Mouse (Mus musculus) urinary bladder, postnatal 36 days (tissue): ENCODE data around the gene Trim72.
A peak's percentile ranks its signal among the peaks of the same experiment; 100 is the strongest.

Source experiments
- DNase-seq, 2 experiments: peaks; one replicate each; pipeline ENCODE4 v3.0.0; 2022; ENCODE audit warnings: low spot score in 2 of 2, mixed read lengths in 1 of 2

Gene Trim72

DNA sequence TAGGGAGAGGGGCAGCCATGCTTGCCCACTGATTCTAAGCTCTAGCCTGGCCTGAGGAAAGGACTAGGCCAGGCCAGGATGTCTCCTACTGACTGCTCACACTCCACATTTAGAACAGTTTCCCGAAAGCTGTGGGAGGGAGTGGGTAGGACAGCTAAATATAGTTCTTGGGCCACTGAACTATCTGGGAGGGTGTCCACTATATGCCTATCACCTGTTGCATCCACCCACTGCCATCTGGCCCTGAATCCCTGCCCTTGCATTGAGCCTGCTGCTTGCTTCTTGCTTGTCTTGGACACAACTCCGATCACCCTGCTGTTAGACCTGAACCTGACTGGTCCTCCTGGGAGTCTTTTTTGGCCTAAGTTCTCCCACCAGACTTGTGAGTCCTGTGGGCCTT is at the start of gene Trim72:
Gene Trim72 (plus strand): TSS at position 262 of the 400 bp plus-strand sequence.
- no peak for DNase-seq

DNA sequence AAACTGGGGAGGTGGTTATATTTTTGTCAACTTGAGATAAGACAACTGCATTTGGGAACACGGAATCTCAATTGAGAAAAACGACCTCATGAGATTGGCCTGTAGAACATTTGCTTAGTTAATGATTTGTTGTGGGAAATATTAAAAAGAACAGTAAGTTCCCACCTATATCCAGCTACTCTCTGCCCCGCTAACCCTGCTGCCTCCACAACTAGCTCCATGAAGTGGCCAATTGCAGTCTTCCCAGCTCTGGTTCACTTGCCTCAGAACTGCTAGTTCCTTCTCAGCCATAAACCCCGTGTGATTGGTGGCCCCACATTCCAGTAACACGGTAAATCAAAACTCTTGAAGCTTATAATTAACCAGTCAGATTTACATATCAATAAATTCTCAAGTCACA is 44.4 kb upstream of the Trim72 start:
- no peak for DNase-seq

- no peak for DNase-seq
These were observed 37.3 kb upstream of the Trim72 start for GRCm38 (mm10) chr7:127966371-127966918.

- DNase-seq, result peak; percentile 94
These were observed 36.5 kb upstream of the Trim72 start, which contains the start of gene Fus for GRCm38 (mm10) chr7:127967004-127967921. Gene Fus, plus strand, starts transcription at chr7:127967457.

- peak; percentile 62 to 74 for DNase-seq
These were observed 35.6 kb upstream of the Trim72 start for GRCm38 (mm10) chr7:127967922-127968828.

- no peak for DNase-seq
These were observed 29.3 kb upstream of the Trim72 start for GRCm38 (mm10) chr7:127974413-127974930.

- no peak for DNase-seq
These were observed 24.9 kb upstream of the Trim72 start for GRCm38 (mm10) chr7:127978856-127979255.

DNA sequence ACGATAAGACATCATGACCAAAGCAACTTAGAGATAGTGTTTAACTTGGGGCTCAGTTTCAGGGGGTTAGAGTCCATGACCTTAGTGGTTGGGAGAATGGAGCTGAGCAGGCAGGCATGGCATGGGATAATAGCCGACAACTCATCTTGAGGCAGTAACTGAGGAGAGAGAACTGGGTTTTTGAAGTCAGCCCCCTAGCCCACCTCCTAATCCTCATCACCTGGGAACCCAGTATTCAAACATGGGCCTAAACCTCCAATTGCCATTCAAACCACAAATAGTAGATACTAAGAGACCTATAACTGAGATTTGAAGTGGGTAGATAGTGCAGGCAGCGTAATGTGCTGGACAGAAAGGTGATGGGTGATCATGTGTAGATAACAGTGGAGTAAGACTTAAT is 23.1 kb upstream of the Trim72 start:
- DNase-seq, result no peak

DNA sequence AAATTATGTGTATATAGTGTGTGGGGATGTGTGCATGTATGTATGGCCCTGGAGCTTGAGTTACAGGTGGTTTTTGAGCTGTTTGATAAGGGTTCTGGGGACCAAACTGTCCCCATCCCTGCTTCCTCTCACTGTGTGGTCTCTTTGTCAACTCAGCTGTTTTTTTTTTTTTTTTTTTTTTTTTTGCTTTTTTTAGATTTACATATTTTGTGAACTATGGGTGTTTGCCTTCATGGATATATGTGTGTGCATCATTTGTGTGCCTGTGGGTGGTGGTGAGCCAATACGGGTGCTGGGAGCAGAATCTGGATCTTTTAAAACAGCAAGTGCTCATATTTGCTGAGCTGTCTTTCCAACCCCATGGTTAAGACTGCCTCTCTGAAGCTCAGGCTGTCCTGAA is 14.8 kb upstream of the Trim72 start:
- DNase-seq, result no peak

GRCm38 (mm10) chr7:127991643-127992487 is 11.9 kb upstream of the Trim72 start:
- peak; percentile 60 to 70 for DNase-seq

- no peak for DNase-seq
These were observed 11.0 kb upstream of the Trim72 start for GRCm38 (mm10) chr7:127992488-127993340.

DNA sequence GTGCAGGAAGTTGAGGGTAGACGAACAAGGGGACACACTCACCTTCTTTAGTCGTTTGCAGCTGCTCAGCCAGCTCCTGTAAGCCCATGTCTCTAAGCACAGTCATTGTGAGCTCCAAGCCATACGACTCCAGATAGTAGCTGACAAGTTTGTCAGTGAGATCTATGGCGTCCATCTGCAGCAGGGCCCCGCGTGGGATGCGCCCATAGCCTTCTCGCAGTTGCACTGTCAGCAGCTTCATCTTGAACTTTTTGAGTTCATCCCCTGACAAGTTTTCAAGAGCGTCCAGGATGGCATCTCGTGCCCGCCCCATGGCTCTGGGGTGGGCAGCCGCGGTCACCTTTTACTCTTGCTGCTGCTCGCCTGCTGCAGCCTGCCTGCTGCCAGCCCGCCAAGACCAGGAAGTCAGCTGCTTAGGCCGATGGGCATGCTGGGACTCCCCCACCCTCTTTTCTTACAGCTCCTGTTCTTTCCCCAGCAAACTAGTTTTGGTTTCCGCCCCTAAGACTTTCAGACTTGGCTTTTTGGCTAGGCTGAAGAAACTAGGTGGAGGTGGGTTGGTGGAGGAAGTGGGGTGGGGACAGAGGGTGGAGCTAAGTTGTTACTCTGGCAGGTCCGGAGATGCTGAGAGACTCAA is 10.3 kb upstream of the Trim72 start, which contains the start of gene Pycard:
Gene Pycard (minus strand): TSS at position 527 of the 637 bp plus-strand sequence.
- DNase-seq, result peak; percentile 56 to 63

DNA sequence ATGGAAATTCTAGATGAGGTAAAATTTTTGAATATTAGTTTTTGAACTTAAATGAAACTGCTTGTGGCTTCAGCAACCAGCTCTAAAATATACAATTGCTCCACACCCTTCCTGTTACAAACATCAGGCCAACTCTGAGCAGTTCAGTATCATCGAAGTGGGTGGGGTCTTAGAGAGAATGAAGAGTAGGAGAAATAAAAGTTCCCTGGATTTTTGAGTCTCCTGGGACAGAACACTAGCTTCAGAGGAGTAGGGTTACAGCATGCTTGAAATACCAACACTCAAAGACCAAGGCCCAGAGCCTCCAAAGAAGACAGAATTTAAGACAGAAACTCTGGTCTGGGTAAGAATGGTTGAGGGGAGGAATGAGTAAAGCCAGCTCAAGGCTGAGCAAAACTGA is 4.3 kb upstream of the Trim72 start:
- DNase-seq, result no peak

GRCm38 (mm10) chr7:128000068-128000950 is 3.4 kb upstream of the Trim72 start:
- no peak for DNase-seq

- no peak for DNase-seq
These were observed 651 bp upstream of the Trim72 start for GRCm38 (mm10) chr7:128003098-128003497.

- no peak for DNase-seq
These were observed 369 bp downstream of the Trim72 start for GRCm38 (mm10) chr7:128004150-128004486.

DNA sequence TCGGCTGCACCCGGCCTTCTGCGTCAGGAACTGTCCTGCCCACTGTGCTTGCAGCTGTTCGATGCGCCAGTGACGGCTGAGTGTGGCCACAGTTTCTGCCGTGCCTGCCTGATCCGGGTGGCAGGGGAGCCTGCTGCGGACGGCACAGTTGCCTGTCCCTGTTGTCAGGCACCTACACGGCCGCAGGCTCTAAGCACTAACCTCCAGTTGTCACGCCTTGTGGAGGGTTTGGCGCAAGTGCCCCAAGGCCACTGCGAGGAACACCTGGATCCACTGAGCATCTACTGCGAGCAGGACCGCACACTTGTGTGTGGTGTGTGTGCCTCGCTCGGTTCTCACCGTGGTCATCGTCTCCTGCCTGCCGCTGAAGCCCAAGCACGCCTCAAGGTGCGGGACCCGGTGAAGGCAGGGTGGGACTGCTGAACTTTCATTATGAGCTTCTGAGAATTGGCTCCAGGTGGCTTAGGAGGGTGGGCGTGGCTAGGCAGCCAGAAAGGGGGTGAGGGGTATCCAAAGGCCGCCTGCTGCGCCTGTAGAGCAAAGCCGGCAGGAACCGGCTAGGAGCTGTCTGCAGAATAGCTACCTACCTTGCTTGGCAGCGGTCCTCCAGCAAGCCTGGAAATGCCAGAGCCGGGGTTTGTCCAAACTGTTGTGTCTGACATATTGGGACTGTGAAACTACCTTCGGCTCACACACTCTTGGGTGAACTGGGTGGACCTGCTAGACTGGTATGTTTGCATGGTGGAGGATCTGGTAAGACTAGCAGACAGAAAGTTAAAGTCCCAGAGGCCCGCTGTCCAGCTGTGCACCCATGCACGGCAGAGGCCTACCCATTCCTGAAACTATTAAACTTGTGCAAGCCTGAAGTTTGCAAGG is 976 bp downstream of the Trim72 start:
- DNase-seq, result peak; percentile 68 to 79
